Mouse (Mus musculus) lung, embryonic 14.5 days (tissue): ENCODE measurements at regions not wholly inside any gene's neighbourhood (a gene's known extent, or its start where the extent isn't known, plus 50 kb on each side); places are given as distances from the start of the nearest gene placed in this dataset.
"Not testable (repeated sequence)": the region's sequence is repeated elsewhere in the genome, so short reads cannot be mapped to it uniquely, and the experiment has no call there.

Source experiments
- ATAC-seq: fragments of 200-750 bp; cut with Nextera tagmentation; 2 replicates; pipeline ENCODE4 v1.8.0; 2017; ENCODE audit warnings: mild to moderate bottlenecking, moderate TSS enrichment, moderate library complexity; ENCODE audit not compliant: insufficient read depth
- DNase-seq: peaks from one replicate; pipeline ENCODE4 v3.0.0-alpha.2; 2015
- H3K27ac ChIP-seq: fragments of 300-500 bp; sonication (generic); 2 replicates; pipeline ENCODE4 v1.5.1; 2014; ENCODE audit warnings: low read depth, mild to moderate bottlenecking, moderate library complexity
- H3K27me3 ChIP-seq: fragments of 300-500 bp; sonication (generic); 2 replicates; pipeline ENCODE4 v1.6.1; 2014; ENCODE audit warnings: low read length, control low read depth; ENCODE audit not compliant: insufficient read depth
- H3K36me3 ChIP-seq: fragments of 300-500 bp; sonication (generic); 2 replicates; pipeline ENCODE4 v1.6.1; 2014; ENCODE audit warnings: control low read depth; ENCODE audit not compliant: insufficient read depth
- H3K4me1 ChIP-seq: fragments of 300-500 bp; sonication (generic); 2 replicates; pipeline ENCODE4 v1.6.1; 2014; ENCODE audit warnings: antibody characterized with exemption, control low read depth; ENCODE audit not compliant: insufficient read depth
- H3K4me2 ChIP-seq: fragments of 300-500 bp; sonication (generic); 2 replicates; pipeline ENCODE4 v1.6.1; 2014; ENCODE audit warnings: mild to moderate bottlenecking
- H3K4me3 ChIP-seq: fragments of 300-500 bp; sonication (generic); 2 replicates; pipeline ENCODE4 v1.5.1; 2014; ENCODE audit warnings: low read depth, low read length
- H3K9ac ChIP-seq: fragments of 300-500 bp; sonication (generic); 2 replicates; pipeline ENCODE4 v1.6.1; 2014
- H3K9me3 ChIP-seq: fragments of 300-500 bp; sonication (generic); 2 replicates; pipeline ENCODE4 v1.6.1; 2016; ENCODE audit warnings: low read depth, low read length, control low read depth
- CTCF ChIP-seq: IDR thresholded peaks from 2 replicates; pipeline ENCODE4 v1.5.1; 2016; ENCODE audit warnings: antibody characterized with exemption, low read depth
- WGBS: fragments of 180-500 bp; shearing (Covaris S2); extraction: QIAGEN DNeasy Blood & Tissue Kit; methylation state at CpG from one replicate; pipeline ENCODE4 v1.1.7; 2014; 5-methylcytosine and 5-hydroxymethylcytosine counted together

- no peak for ATAC-seq
- no peak overlapping the region for H3K4me2 ChIP-seq
- no peaks in the 10 kb centered on the region for H3K27me3 ChIP-seq
- no peaks in the 10 kb centered on the region for H3K4me1 ChIP-seq
- H3K9ac ChIP-seq, result no peak overlapping the region
- H3K36me3 ChIP-seq, result no peaks in the 10 kb centered on the region
- TF ChIP-seq CTCF, result no peak
- no peak overlapping the region for H3K4me3 ChIP-seq
- H3K9me3 ChIP-seq, result no peaks in the 10 kb centered on the region
- peak; percentile 11 for DNase-seq
- no peak overlapping the region for H3K27ac ChIP-seq
These were observed 1628.4 kb downstream of the A830018L16Rik start for GRCm38 (mm10) chr1:13042326-13042725.

DNA sequence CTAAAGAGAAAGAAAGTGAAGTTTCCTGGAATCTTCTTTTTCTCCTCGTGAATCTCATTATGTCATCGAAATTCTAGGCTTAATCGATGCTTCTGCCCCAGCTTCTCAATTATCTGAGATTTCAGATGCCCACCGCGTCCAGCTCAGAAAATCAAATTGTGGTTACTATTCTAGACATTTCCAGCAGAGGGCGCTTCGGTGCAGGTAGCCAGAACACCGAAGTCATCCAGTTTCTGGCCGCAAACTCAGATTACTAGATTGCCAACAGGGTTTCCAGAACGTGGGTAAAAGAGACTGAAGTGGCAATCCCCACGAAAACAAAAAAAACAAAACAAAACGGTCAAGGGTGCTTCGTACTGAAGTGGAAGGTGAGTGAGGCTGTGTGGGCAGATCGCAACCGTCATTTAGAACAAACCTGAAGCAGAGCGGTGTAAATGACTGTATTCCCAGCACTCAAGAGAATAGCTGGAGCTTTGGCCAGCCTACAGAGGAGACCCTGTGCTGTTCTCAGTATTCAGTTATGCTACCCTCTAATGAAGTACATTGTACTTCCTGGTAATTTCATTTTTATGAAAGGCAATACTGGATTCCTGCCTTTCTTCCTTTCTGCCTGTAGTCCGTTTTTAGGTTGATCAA is 1636.4 kb downstream of the A830018L16Rik start:
- no peaks in the 10 kb centered on the region for H3K36me3 ChIP-seq
- H3K27ac ChIP-seq, result no peak overlapping the region
- H3K4me2 ChIP-seq, result peak overlapping the region; percentile 48
- H3K9ac ChIP-seq, result no peak overlapping the region
- no peaks in the 10 kb centered on the region for H3K27me3 ChIP-seq
- 19% methylated on average over 17 of the region's 17 CpGs for WGBS
- peak; percentile 76 for TF ChIP-seq CTCF
- H3K4me1 ChIP-seq, result no peaks in the 10 kb centered on the region
- no peaks in the 10 kb centered on the region for H3K9me3 ChIP-seq
- peak; percentile 78 for DNase-seq
- no peak for ATAC-seq
- H3K4me3 ChIP-seq, result no peak overlapping the region

- H3K9me3 ChIP-seq, H3K9ac ChIP-seq, H3K36me3 ChIP-seq, DNase-seq, H3K27me3 ChIP-seq, ATAC-seq, H3K4me3 ChIP-seq, H3K4me1 ChIP-seq, H3K27ac ChIP-seq, H3K4me2 ChIP-seq: not testable (repeated sequence)
- 56% methylated on average over 11 of the region's 13 CpGs for WGBS
These were observed 1637.6 kb downstream of the A830018L16Rik start for GRCm38 (mm10) chr1:13051433-13052066.

- TF ChIP-seq CTCF, result peak; percentile 67
- H3K4me2 ChIP-seq, result peak overlapping the region; percentile 32; the same call in 1 of the 2 replicates
- ATAC-seq (no peak), DNase-seq (peak; percentile 78)
- no peak overlapping the region for H3K9ac ChIP-seq
- H3K27ac ChIP-seq, result no peak overlapping the region
- no peaks in the 10 kb centered on the region for H3K27me3 ChIP-seq
- H3K4me1 ChIP-seq, result no peaks in the 10 kb centered on the region
- no peaks in the 10 kb centered on the region for H3K36me3 ChIP-seq
- WGBS, result 8% methylated on average over 7 of the region's 7 CpGs
- no peak overlapping the region for H3K4me3 ChIP-seq
- no peaks in the 10 kb centered on the region for H3K9me3 ChIP-seq
These were observed 1638.2 kb downstream of the A830018L16Rik start for GRCm38 (mm10) chr1:13052067-13052460.

DNA sequence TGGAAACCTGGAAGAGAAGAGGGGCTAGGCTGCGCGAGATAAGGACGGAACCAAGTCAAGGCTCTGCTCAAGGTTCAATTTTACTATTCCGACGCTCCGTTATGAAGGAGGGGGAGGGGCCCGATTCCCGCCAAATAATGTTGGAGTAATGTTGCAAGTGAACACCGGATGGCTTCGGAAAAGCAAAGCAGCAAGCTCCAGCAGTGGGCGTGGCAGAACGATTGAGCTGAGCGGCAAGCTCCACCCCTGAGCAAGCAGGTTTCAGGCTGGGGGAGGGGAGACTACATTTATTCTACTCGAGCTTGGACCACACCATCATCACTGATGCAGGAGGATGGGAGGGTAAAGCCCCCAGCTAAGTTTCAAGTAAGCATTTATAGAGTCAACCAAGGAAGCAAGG is 1643.8 kb downstream of the A830018L16Rik start:
- no peak for ATAC-seq
- Histone ChIP-seq H3K9ac (no peak overlapping the region), H3K27me3 (no peaks in the 10 kb centered on the region), H3K36me3 (no peaks in the 10 kb centered on the region), H3K4me1 (no peaks in the 10 kb centered on the region), H3K4me2 (no peak overlapping the region; the same call in 1 of the 2 replicates), H3K27ac (no peak overlapping the region), H3K4me3 (no peak overlapping the region), H3K9me3 (no peaks in the 10 kb centered on the region)
- DNase-seq, result peak; percentile 29
- 22% methylated on average over 14 of the region's 14 CpGs for WGBS
- no peak for TF ChIP-seq CTCF

DNA sequence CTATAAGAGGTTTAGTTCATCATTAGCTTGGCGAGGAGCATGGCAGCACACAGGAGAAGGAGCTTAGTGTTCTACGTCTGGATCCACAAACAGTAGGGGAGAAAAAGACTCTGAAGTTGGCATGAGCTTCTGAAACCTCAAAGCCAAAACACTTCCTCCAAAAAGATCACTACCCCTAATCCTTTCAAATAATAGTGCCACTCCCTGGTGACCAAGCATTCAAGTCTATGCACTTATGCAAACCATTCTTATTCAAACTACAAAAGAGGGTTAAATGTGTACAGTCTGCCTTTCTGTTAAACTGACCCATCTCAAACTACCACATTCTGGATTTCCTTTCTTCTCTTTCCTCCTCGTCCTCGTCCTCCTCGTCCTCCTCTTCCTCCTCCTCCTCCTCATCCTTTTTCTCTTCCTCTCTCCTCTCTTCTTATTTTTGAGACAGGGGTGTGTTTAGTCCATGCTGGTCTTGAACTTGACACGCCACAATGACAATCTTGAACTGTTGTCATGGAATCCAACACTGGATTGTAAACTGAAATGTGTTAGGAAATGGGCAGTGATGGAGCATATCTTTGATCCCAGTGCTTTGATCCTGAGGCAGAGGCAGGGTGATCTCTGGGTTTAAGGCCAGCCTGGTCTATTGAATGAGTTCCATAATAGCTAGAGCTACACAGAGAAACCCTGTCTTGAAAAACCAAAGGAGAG is 1645.9 kb downstream of the A830018L16Rik start:
- no peaks in the 10 kb centered on the region for H3K9me3 ChIP-seq
- H3K36me3 ChIP-seq, result no peaks in the 10 kb centered on the region
- H3K9ac ChIP-seq, result no peak overlapping the region
- H3K27me3 ChIP-seq, result no peaks in the 10 kb centered on the region
- H3K4me1 ChIP-seq, result no peaks in the 10 kb centered on the region
- no peak overlapping the region for H3K4me3 ChIP-seq
- H3K4me2 ChIP-seq, result no peak overlapping the region
- DNase-seq (no peak), ATAC-seq (no peak)
- WGBS, result 70% methylated on average over 6 of the region's 6 CpGs
- no peak for TF ChIP-seq CTCF
- H3K27ac ChIP-seq, result no peak overlapping the region
